Mouse (Mus musculus) liver, adult 2 months (tissue): Measurements from ENCODE around the gene Igf2bp3. TPM values are rescaled to one million over a fixed set of nuclear protein-coding genes. Genes with fewer than 3 reads are reported as not detected.

Experiments used
- DNase-seq: peaks from one replicate; pipeline ENCODE4 v3.0.0-alpha.2; 2011; ENCODE audit warnings: low read depth, low spot score; ENCODE audit errors: extremely low read depth
- H3K27ac ChIP-seq: fragments of 200-500 bp; replicated peaks from 2 replicates; pipeline ENCODE4 v1.5.1; 2012; ENCODE audit warnings: low read depth, mild to moderate bottlenecking, control low read depth, inconsistent platforms, low read length; ENCODE audit not compliant: insufficient read depth
- H3K27me3 ChIP-seq: fragments of 200-500 bp; 2 replicates; pipeline ENCODE4 v1.6.1; 2012; ENCODE audit warnings: mild to moderate bottlenecking, moderate library complexity, low read length, inconsistent platforms; ENCODE audit not compliant: control insufficient read depth, insufficient read depth
- H3K36me3 ChIP-seq: fragments of 200-500 bp; 2 replicates; pipeline ENCODE4 v1.6.1; 2012; ENCODE audit warnings: low read length, inconsistent platforms; ENCODE audit not compliant: control insufficient read depth, insufficient read depth
- H3K4me1 ChIP-seq: fragments of 200-500 bp; 2 replicates; pipeline ENCODE4 v1.6.1; 2011; ENCODE audit warnings: low read length; ENCODE audit not compliant: control insufficient read depth, insufficient read depth
- H3K4me3 ChIP-seq: fragments of 200-500 bp; 2 replicates; pipeline ENCODE4 v1.5.1; 2011; ENCODE audit warnings: low read depth, mild to moderate bottlenecking, control low read depth, low read length, moderate library complexity; ENCODE audit not compliant: insufficient read depth
- H3K79me2 ChIP-seq: fragments of 200-500 bp; 2 replicates; pipeline ENCODE4 v1.6.1; 2012; ENCODE audit warnings: inconsistent platforms, mild to moderate bottlenecking, low read length, moderate library complexity; ENCODE audit not compliant: control insufficient read depth, insufficient read depth
- H3K9ac ChIP-seq: fragments of 200-500 bp; 2 replicates; pipeline ENCODE4 v1.6.1; 2012; ENCODE audit warnings: low read depth, mild to moderate bottlenecking, control low read depth, inconsistent platforms, low read length
- CTCF ChIP-seq: fragments of 200-500 bp; IDR thresholded peaks from 2 replicates; pipeline ENCODE4 v1.5.1; 2011; ENCODE audit warnings: low read depth, low read length, control low read depth
- POLR2A ChIP-seq: fragments of 200-500 bp; IDR thresholded peaks from 2 replicates; pipeline ENCODE4 v1.6.1; 2011; ENCODE audit warnings: low read length, control low read depth; ENCODE audit not compliant: insufficient read depth; ENCODE audit errors: extremely low read depth
- WGBS: fragments of 180-500 bp; shearing (Covaris S2); methylation state at CpG from one replicate; pipeline ENCODE4 v1.1.7; 2018; 5-methylcytosine and 5-hydroxymethylcytosine counted together
- polyA plus RNA-seq: library from polyadenylated mRNA; depleted of rRNA; stranded (reverse); fragments of >200 nt; gene quantifications from 2 replicates; pipeline ENCODE4 v1.2.3, GENCODE M21; 2012
- total RNA-seq: library from RNA; depleted of rRNA; stranded (reverse); fragments of >200 nt; gene quantifications from 2 replicates; pipeline ENCODE4 v1.2.3, GENCODE M21; 2014

Gene Igf2bp3
- total and polyA plus RNA-seq, 2 experiments: 0.21 to 0.46 TPM

GRCm38 (mm10) chr6:49156170-49156825 lies 58.5 kb downstream of the Igf2bp3 start:
- H3K79me2 ChIP-seq: no peaks in the 10 kb centered on the region; the same call in 1 of the 2 replicates
- WGBS: 92% methylated on average over 5 of the region's 5 CpGs
- H3K4me1 ChIP-seq: peaks cover 5% of the 10 kb centered on the region
- H3K4me3 ChIP-seq: no peak overlapping the region
- H3K27me3 ChIP-seq: no peaks in the 10 kb centered on the region
- no peak overlapping the region for H3K27ac ChIP-seq
- no peak for DNase-seq
- TF ChIP-seq CTCF: no peak
- TF ChIP-seq POLR2A: no peak
- no peaks in the 10 kb centered on the region for H3K36me3 ChIP-seq
- no peak overlapping the region for H3K9ac ChIP-seq

GRCm38 (mm10) chr6:49151465-49151864 lies 63.3 kb downstream of the Igf2bp3 start:
- Histone ChIP-seq H3K4me3 (no peak overlapping the region), H3K4me1 (peaks cover 20% of the 10 kb centered on the region), H3K27me3 (no peaks in the 10 kb centered on the region), H3K36me3 (no peaks in the 10 kb centered on the region), H3K9ac (no peak overlapping the region), H3K27ac (no peak overlapping the region), H3K79me2 (no peaks in the 10 kb centered on the region)
- WGBS: 25% methylated on average over 4 of the region's 4 CpGs
- peak; percentile 22 for DNase-seq
- TF ChIP-seq POLR2A (no peak), CTCF (no peak)

- peaks cover 20% of the 10 kb centered on the region for H3K4me1 ChIP-seq
- H3K79me2 ChIP-seq: no peaks in the 10 kb centered on the region
- peak; percentile 74 for DNase-seq
- H3K36me3 ChIP-seq: no peaks in the 10 kb centered on the region
- 30% methylated on average over 9 of the region's 9 CpGs for WGBS
- no peak overlapping the region for H3K9ac ChIP-seq
- H3K27me3 ChIP-seq: no peaks in the 10 kb centered on the region
- TF ChIP-seq POLR2A (no peak), CTCF (no peak)
- H3K27ac ChIP-seq: peak overlapping the region; percentile 84
- H3K4me3 ChIP-seq: no peak overlapping the region
Measured at GRCm38 (mm10) chr6:49150349-49151229, 64.2 kb downstream of the Igf2bp3 start.

GRCm38 (mm10) chr6:49149202-49149930 lies 65.4 kb downstream of the Igf2bp3 start:
- Histone ChIP-seq H3K4me3 (no peak overlapping the region), H3K4me1 (peaks cover 20% of the 10 kb centered on the region), H3K27me3 (no peaks in the 10 kb centered on the region), H3K36me3 (no peaks in the 10 kb centered on the region), H3K79me2 (no peaks in the 10 kb centered on the region), H3K27ac (peak overlapping the region; percentile 67), H3K9ac (no peak overlapping the region)
- 32% methylated on average over 5 of the region's 5 CpGs for WGBS
- TF ChIP-seq CTCF (no peak), POLR2A (no peak)
- peak; percentile 65 for DNase-seq

GRCm38 (mm10) chr6:49148781-49149180 lies 66.0 kb downstream of the Igf2bp3 start:
- Histone ChIP-seq H3K27ac (no peak overlapping the region), H3K27me3 (no peaks in the 10 kb centered on the region), H3K4me3 (no peak overlapping the region), H3K36me3 (no peaks in the 10 kb centered on the region), H3K4me1 (peaks cover 20% of the 10 kb centered on the region), H3K9ac (no peak overlapping the region), H3K79me2 (no peaks in the 10 kb centered on the region)
- WGBS: 14% methylated on average over 4 of the region's 4 CpGs
- TF ChIP-seq POLR2A (no peak), CTCF (no peak)
- peak; percentile 72 for DNase-seq

- H3K4me3 ChIP-seq: no peak overlapping the region
- H3K36me3 ChIP-seq: no peaks in the 10 kb centered on the region
- no peak for DNase-seq
- TF ChIP-seq CTCF: no peak
- no peak for TF ChIP-seq POLR2A
- no peaks in the 10 kb centered on the region for H3K79me2 ChIP-seq
- H3K4me1 ChIP-seq: peaks cover 20% of the 10 kb centered on the region
- no peaks in the 10 kb centered on the region for H3K27me3 ChIP-seq
- WGBS: 65% methylated on average over 7 of the region's 7 CpGs
- no peak overlapping the region; the same call in 1 of the 2 replicates for H3K27ac ChIP-seq
- H3K9ac ChIP-seq: no peak overlapping the region
Measured at GRCm38 (mm10) chr6:49148368-49148767, 66.4 kb downstream of the Igf2bp3 start.
